In the genomic region with DNA sequence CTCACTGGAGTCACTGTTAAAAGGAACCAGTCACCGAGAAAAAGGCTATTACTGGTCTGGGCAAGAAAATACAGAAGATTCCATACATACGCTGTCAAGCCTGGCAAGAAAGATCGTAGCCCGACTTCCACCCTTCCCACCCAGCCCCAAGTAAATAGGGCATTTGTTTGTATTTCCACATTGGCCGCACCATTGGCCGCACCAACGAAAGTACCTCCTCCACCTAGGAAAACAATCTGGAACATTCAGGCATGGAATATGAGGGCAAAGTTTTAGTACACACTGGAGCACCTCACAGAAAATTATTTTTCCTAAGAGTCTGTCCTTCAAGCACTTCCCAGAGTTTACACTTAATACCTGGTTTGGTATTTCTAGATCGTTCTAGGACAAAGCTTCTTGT, we compare ENCODE assay signal across 8 mouse cellular contexts. TPM values are rescaled to one million over a fixed set of nuclear protein-coding genes. Genes with fewer than 3 reads are reported as not detected.
DNase-seq lines count a peak whose midpoint lies in the region; ATAC-seq and TF ChIP-seq lines count a peak whose summit lies in the region.

No protein-coding gene starts in this region.

- no peak for ATAC-seq in hindbrain, embryonic 13.5 days (ENCODE audit: low FRiP score)
- ATAC-seq in lung, embryonic 15.5 days (ENCODE audit: borderline replicate concordance, extremely low read depth, low FRiP score, low TSS enrichment): no peak

- H3K9ac ChIP-seq in hindbrain, embryonic 13.5 days: no peak overlapping the region
- H3K9ac ChIP-seq in lung, embryonic 15.5 days: no peak overlapping the region

- 29% methylated on average over 8 of the region's 8 CpGs for WGBS in heart, embryonic 10.5 days
- 50% methylated on average over 8 of the region's 8 CpGs for WGBS in hindbrain, embryonic 13.5 days
- 35% methylated on average over 8 of the region's 8 CpGs for WGBS in lung, embryonic 15.5 days

- no peak for DNase-seq in heart, embryonic 10.5 days (ENCODE audit: low spot score)
- no peak for DNase-seq in heart, adult 11 months
- DNase-seq in cerebellum, adult 9-11 months: no peak
- no peak for DNase-seq in kidney, adult 18-20 months
- DNase-seq in layer of hippocampus, adult 9-11 months: no peak

- peak overlapping the region; percentile 93; the same call in 1 of the 2 replicates for H3K4me2 ChIP-seq in hindbrain, embryonic 13.5 days
- peak overlapping the region; percentile 83 for H3K4me2 ChIP-seq in lung, embryonic 15.5 days

- no peaks in the 10 kb centered on the region for H3K36me3 ChIP-seq in heart, embryonic 10.5 days
- no peaks in the 10 kb centered on the region for H3K36me3 ChIP-seq in E14TG2a.4 (ENCODE audit: insufficient read depth, low read length)
- H3K36me3 ChIP-seq in hindbrain, embryonic 13.5 days: no peaks in the 10 kb centered on the region
- no peaks in the 10 kb centered on the region for H3K36me3 ChIP-seq in lung, embryonic 15.5 days

- H3K9me3 ChIP-seq in heart, embryonic 10.5 days: no peaks in the 10 kb centered on the region
- no peaks in the 10 kb centered on the region for H3K9me3 ChIP-seq in E14TG2a.4 (ENCODE audit: low read length)
- H3K9me3 ChIP-seq in hindbrain, embryonic 13.5 days: no peaks in the 10 kb centered on the region
- no peaks in the 10 kb centered on the region for H3K9me3 ChIP-seq in lung, embryonic 15.5 days

- 0 out of 2 replicates have a peak, but pooled peaks cover 9% of the 10 kb centered on the region for H3K4me1 ChIP-seq in heart, embryonic 10.5 days
- H3K4me1 ChIP-seq in E14TG2a.4 (replicated peaks; ENCODE audit: low read depth, low read length): peaks cover 44% of the 10 kb centered on the region
- no peaks in the 10 kb centered on the region; the same call in 1 of the 2 replicates for H3K4me1 ChIP-seq in hindbrain, embryonic 13.5 days (replicated peaks)
- H3K4me1 ChIP-seq in lung, embryonic 15.5 days: 0 out of 2 replicates have a peak, but pooled peaks cover 3% of the 10 kb centered on the region

- H3K27ac ChIP-seq in heart, embryonic 10.5 days: peak overlapping the region; percentile 87
- no peak overlapping the region for H3K27ac ChIP-seq in hindbrain, embryonic 13.5 days
- H3K27ac ChIP-seq in lung, embryonic 15.5 days: no peak overlapping the region

- no peak for TF ChIP-seq CTCF in E14TG2a.4 (conservative IDR thresholded peaks at IDR 0.05; ENCODE audit: low read length)

- peaks cover 19% of the 10 kb centered on the region; the same call in 1 of the 2 replicates for H3K27me3 ChIP-seq in heart, embryonic 10.5 days (ENCODE audit: insufficient read depth, poor library complexity, severe bottlenecking)
- peaks cover 51% of the 10 kb centered on the region for H3K27me3 ChIP-seq in E14TG2a.4 (ENCODE audit: insufficient read depth, low read length)
- peaks cover 26% of the 10 kb centered on the region for H3K27me3 ChIP-seq in hindbrain, embryonic 13.5 days
- peaks cover 20% of the 10 kb centered on the region for H3K27me3 ChIP-seq in lung, embryonic 15.5 days

- peak overlapping the region; percentile 75 for H3K4me3 ChIP-seq in heart, embryonic 10.5 days
- H3K4me3 ChIP-seq in E14TG2a.4 (replicated peaks; ENCODE audit: low read length): peak overlapping the region; percentile 89
- H3K4me3 ChIP-seq in hindbrain, embryonic 13.5 days: peak overlapping the region; percentile 75
- peak overlapping the region; percentile 64 for H3K4me3 ChIP-seq in lung, embryonic 15.5 days

RNA-seq across cellular contexts. Expression of a gene that starts 1.1 kb away (rescaled TPM):
- 11.0 and 12.6 TPM in 2 replicates for polyA plus RNA-seq in heart, embryonic 10.5 days (2016; fragmentation: Nextera tagmentation; extraction: Ambion mirVana)
- polyA plus RNA-seq in hindbrain, embryonic 13.5 days (2015; fragmentation: Nextera tagmentation; extraction: Ambion mirVana): 5.7 and 5.8 TPM in 2 replicates
- 7.2 and 7.7 TPM in 2 replicates for polyA plus RNA-seq in lung, embryonic 15.5 days (2015; fragmentation: Nextera tagmentation; extraction: Ambion mirVana)
